Mouse (Mus musculus): Measurements from ENCODE around the gene Vamp2. TPM values are rescaled to one million over a fixed set of nuclear protein-coding genes. Genes with fewer than 3 reads are reported as not detected.
A peak's percentile ranks its signal among the peaks of the same experiment; 100 is the strongest.

Vamp2 gene
- polyA plus RNA-seq, 1 experiment from 2014 or later = 66.7 TPM

GRCm38 (mm10) chr11:69063413-69064201, 24.7 kb upstream of the Vamp2 start:
- Histone ChIP-seq H3K9me3 (replicated peaks; ENCODE audit: low read length) (no peaks in the 10 kb centered on the region), H3K27ac (peak overlapping the region; percentile 92), H3K9ac (ENCODE audit: low read depth, low read length) (peak overlapping the region; percentile 63), H3K27me3 (ENCODE audit: insufficient read depth, low read length) (no peaks in the 10 kb centered on the region), H3K4me3 (replicated peaks; ENCODE audit: low read depth, low read length) (peak overlapping the region; percentile 56), H3K36me3 (ENCODE audit: insufficient read depth, low read length) (no peaks in the 10 kb centered on the region), H3K4me2 (ENCODE audit: low read length) (peak overlapping the region; percentile 58), H3K4me1 (replicated peaks; ENCODE audit: insufficient read depth, low read length) (peaks cover 26% of the 10 kb centered on the region)
- WGBS = 1% methylated on average over 31 of the region's 31 CpGs
- ATAC-seq (replicated peaks; ENCODE audit: low FRiP score, low read depth) = 0 out of 2 replicates have a peak, but pooled peaks have one; percentile 26
- TF ChIP-seq CTCF (IDR thresholded peaks at IDR 0.05; ENCODE audit: low read depth) = no peak
- DNase-seq (ENCODE audit: low spot score) = peak; percentile 76

GRCm38 (mm10) chr11:69064259-69065133, 23.8 kb upstream of the Vamp2 start:
- no peaks in the 10 kb centered on the region for H3K36me3 ChIP-seq (ENCODE audit: insufficient read depth, low read length)
- H3K4me3 ChIP-seq (replicated peaks; ENCODE audit: low read depth, low read length) = peak overlapping the region; percentile 56
- TF ChIP-seq CTCF (IDR thresholded peaks at IDR 0.05; ENCODE audit: low read depth) = no peak
- H3K9me3 ChIP-seq (replicated peaks; ENCODE audit: low read length) = no peaks in the 10 kb centered on the region
- peak overlapping the region; percentile 63 for H3K9ac ChIP-seq (ENCODE audit: low read depth, low read length)
- DNase-seq (ENCODE audit: low spot score) (no peak), ATAC-seq (replicated peaks; ENCODE audit: low FRiP score, low read depth) (no peak)
- peak overlapping the region; percentile 58 for H3K4me2 ChIP-seq (ENCODE audit: low read length)
- H3K27ac ChIP-seq = peak overlapping the region; percentile 51; the same call in 1 of the 2 replicates
- peaks cover 25% of the 10 kb centered on the region for H3K4me1 ChIP-seq (replicated peaks; ENCODE audit: insufficient read depth, low read length)
- H3K27me3 ChIP-seq (ENCODE audit: insufficient read depth, low read length) = no peaks in the 10 kb centered on the region
- 63% methylated on average over 9 of the region's 9 CpGs for WGBS

GRCm38 (mm10) chr11:69065394-69065925, 22.8 kb upstream of the Vamp2 start:
- 76% methylated on average over 3 of the region's 3 CpGs for WGBS
- Histone ChIP-seq H3K4me2 (ENCODE audit: low read length) (no peak overlapping the region), H3K27me3 (ENCODE audit: insufficient read depth, low read length) (no peaks in the 10 kb centered on the region), H3K36me3 (ENCODE audit: insufficient read depth, low read length) (no peaks in the 10 kb centered on the region), H3K4me3 (replicated peaks; ENCODE audit: low read depth, low read length) (no peak overlapping the region), H3K27ac (no peak overlapping the region), H3K9ac (ENCODE audit: low read depth, low read length) (no peak overlapping the region), H3K4me1 (replicated peaks; ENCODE audit: insufficient read depth, low read length) (peaks cover 29% of the 10 kb centered on the region), H3K9me3 (replicated peaks; ENCODE audit: low read length) (no peaks in the 10 kb centered on the region)
- ATAC-seq (replicated peaks; ENCODE audit: low FRiP score, low read depth) (no peak), DNase-seq (ENCODE audit: low spot score) (no peak)
- no peak for TF ChIP-seq CTCF (IDR thresholded peaks at IDR 0.05; ENCODE audit: low read depth)

GRCm38 (mm10) chr11:69066163-69066861, 22.0 kb upstream of the Vamp2 start:
- ATAC-seq (replicated peaks; ENCODE audit: low FRiP score, low read depth) (no peak), DNase-seq (ENCODE audit: low spot score) (peak; percentile 19)
- Histone ChIP-seq H3K4me2 (ENCODE audit: low read length) (peak overlapping the region; percentile 67), H3K27me3 (ENCODE audit: insufficient read depth, low read length) (no peaks in the 10 kb centered on the region), H3K27ac (0 out of 2 replicates have a peak overlapping the region, but pooled peaks have one; percentile 31), H3K4me1 (replicated peaks; ENCODE audit: insufficient read depth, low read length) (peaks cover 26% of the 10 kb centered on the region), H3K4me3 (replicated peaks; ENCODE audit: low read depth, low read length) (peak overlapping the region; percentile 31), H3K36me3 (ENCODE audit: insufficient read depth, low read length) (no peaks in the 10 kb centered on the region), H3K9me3 (replicated peaks; ENCODE audit: low read length) (no peaks in the 10 kb centered on the region), H3K9ac (ENCODE audit: low read depth, low read length) (peak overlapping the region; percentile 44; the same call in 1 of the 2 replicates)
- no peak for TF ChIP-seq CTCF (IDR thresholded peaks at IDR 0.05; ENCODE audit: low read depth)
- WGBS = 4% methylated on average over 29 of the region's 29 CpGs

GRCm38 (mm10) chr11:69066956-69067355, 21.3 kb upstream of the Vamp2 start:
- WGBS = 12% methylated on average over 8 of the region's 8 CpGs
- Histone ChIP-seq H3K27ac (no peak overlapping the region; the same call in 1 of the 2 replicates), H3K4me2 (ENCODE audit: low read length) (peak overlapping the region; percentile 67), H3K36me3 (ENCODE audit: insufficient read depth, low read length) (no peaks in the 10 kb centered on the region), H3K4me3 (replicated peaks; ENCODE audit: low read depth, low read length) (peak overlapping the region; percentile 31), H3K9ac (ENCODE audit: low read depth, low read length) (no peak overlapping the region), H3K4me1 (replicated peaks; ENCODE audit: insufficient read depth, low read length) (peaks cover 25% of the 10 kb centered on the region; the same call in 1 of the 2 replicates), H3K9me3 (replicated peaks; ENCODE audit: low read length) (no peaks in the 10 kb centered on the region), H3K27me3 (ENCODE audit: insufficient read depth, low read length) (no peaks in the 10 kb centered on the region)
- TF ChIP-seq CTCF (IDR thresholded peaks at IDR 0.05; ENCODE audit: low read depth) = peak; percentile 88
- DNase-seq (ENCODE audit: low spot score) (peak; percentile 97), ATAC-seq (replicated peaks; ENCODE audit: low FRiP score, low read depth) (no peak)

Data from kidney, postnatal 0 days (tissue).